Mouse (Mus musculus) thymus, postnatal 0 days (tissue): ENCODE results near the gene Agrn. TPM values are rescaled to one million over a fixed set of nuclear protein-coding genes. Genes with fewer than 3 reads are reported as not detected.
A peak's percentile ranks its signal among the peaks of the same experiment; 100 is the strongest.

Experiments used
- DNase-seq: peaks from one replicate; pipeline ENCODE4 v3.0.0-alpha.2; 2015; ENCODE audit warnings: low spot score
- polyA plus RNA-seq: library from polyadenylated mRNA; unstranded; fragments of >200 nt; fragmentation: Nextera tagmentation; extraction: Ambion mirVana; gene quantifications from 2 replicates; pipeline ENCODE4 v1.2.1, GENCODE M21; 2015

Gene Agrn
- 10.4 and 11.6 TPM in 2 replicates for polyA plus RNA-seq

DNA sequence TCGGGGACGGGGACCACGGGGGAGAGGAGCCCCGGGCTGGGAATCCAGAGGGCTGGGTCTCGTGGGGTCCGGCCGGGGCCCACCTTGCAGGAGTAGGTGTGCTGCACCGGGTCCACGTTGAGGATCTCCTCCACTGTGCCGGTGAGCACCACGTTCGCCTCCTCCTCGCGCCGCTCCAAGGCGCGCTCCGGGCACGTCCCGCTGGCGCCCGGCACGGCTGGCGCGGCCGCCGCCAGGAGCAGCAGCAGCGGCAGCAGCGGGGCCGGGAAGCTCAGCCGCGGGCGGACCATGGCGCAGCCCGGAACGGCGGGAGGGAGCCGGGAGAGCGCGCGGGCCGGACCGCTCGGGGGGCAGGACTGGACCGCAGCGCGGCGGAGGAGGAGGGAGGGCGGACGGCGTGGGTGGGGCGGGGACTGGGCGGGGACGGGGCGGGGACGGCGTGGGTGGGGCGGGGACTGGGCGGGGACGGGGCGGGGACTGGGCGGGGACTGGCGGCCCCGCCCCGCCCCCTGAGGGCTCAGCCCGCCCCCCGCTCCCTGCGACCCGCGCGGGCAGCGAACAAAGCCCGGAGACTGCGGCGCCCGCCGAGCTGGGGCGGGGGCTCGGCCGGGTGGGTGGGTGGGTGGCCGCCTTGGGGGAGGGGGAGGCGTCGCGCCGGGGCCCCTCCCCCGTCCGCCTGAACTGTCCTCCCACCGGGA, at the start of gene Agrn:
Gene Agrn (minus strand): TSS at position 358 of the 698 bp plus-strand sequence.
- peak; percentile 67 for DNase-seq

DNA sequence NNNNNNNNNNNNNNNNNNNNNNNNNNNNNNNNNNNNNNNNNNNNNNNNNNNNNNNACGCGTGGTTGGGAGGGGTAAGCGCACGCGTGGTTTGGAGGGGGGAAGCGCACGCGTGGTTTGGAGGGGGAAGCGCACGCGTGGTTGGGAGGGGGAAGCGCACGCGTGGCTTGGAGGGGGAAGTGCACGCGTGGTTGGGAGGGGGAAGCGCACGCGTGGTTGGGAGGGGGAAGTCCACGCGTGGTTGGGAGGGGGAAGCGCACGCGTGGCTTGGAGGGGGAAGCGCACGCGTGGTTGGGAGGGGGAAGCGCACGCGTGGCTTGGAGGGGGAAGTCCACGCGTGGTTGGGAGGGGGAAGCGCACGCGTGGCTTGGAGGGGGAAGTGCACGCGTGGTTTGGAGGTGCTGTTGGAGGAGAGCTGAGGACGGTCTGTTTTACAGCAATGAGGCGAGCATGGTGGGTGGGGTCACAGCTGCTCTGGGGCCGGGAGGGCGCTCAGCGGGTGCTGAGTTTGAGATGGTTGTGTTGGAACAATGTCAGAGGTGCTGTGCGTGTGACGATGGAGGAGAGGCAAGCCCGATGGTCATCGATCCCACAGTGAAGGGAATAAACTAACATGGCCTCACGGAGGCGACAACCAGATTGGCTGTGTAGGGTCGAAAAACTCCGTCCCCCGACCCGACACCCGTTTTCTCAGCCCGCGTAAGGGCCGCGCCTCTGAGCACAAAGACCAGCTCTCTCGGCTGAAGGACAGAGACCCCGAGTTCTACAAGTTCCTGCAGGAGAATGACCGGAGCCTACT, 39.6 kb upstream of the Agrn start:
- peak; percentile 28 for DNase-seq

DNA sequence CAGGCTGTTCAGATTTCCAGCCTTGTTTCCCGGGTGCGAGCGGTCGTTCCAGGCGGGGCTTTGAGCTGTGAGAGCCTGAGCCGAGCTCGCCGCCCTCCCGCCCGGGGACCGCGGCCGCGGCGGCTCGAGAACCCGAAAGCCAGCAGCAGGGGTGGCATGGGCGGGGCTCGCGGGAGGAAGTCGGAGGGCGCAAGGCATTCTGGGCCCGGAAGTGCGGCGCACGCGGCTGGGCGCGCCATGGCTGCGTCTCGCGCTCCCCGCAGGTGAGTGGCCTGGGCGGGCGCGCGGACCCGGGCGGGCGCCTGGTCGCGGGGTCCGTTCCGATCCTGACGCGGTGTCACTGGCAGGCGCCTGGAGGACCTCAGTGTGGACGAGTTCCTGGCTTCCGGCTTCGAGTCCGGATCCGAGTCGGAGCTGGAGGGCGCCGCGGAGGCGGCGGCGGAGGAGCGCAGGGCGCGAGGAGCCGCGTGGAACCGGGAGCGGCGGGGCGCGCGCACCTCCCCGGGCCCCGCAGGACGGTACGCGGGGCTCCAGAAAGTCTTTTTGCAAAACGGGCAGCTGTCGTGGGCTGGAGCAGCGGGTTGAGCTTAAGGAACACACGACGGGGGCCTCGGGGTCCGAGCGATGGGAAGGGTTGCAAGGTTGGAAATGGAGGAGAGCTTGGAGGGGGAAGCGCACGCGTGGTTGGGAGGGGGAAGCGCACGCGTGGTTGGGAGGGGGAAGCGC, 38.7 kb upstream of the Agrn start, which contains the start of gene Noc2l:
Gene Noc2l (plus strand): TSS at position 203 of the 726 bp plus-strand sequence.
- peak; percentile 93 for DNase-seq

DNA sequence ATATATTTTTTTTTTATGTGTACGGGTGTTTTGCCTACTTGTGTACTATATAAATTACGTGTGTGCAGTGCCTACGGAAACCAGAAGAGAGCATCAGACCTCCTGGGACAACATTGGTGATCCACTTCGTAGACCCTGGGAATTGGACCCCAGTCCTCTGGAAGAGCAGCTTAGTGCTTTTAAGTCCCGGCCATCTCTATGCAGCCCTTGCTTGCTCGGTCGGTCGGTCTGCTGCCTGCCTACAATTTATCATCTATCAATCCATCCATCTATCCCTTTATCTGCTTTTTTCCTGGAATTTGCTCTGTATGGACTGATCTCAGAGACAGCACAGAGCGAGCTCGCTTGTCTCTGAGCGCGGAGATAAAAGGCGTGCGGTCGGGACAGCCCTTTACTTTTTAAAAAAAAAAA, 38.1 kb upstream of the Agrn start:
- no peak for DNase-seq

DNA sequence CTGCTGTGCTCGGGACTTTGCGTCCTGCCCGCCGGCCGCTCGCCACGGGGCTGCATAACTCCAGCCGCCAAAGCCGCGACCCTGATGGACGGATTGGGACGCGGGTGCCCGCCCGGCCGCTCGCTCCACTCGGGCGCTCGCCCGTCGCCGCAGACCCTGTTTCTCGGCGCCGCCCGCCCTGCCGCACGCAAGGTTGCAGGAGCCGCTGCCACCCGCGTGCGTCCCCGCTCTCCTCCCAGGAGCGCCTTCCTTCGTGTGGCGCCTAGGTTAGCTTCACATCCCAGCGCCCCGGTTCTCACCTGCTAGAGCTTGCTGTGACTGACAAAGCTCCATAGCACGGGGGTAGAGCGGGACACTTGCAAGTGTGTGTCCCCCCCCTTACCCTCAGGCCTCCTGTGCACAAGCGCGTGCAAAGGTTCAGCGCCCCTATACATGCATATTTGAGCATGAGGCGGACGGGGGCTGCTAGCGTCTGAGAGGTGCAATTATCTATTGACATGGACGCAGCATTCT, 37.5 kb upstream of the Agrn start, which contains the start of gene Plekhn1:
Gene Plekhn1 (minus strand): TSS at position 157 of the 513 bp plus-strand sequence.
- DNase-seq = peak; percentile 74

DNA sequence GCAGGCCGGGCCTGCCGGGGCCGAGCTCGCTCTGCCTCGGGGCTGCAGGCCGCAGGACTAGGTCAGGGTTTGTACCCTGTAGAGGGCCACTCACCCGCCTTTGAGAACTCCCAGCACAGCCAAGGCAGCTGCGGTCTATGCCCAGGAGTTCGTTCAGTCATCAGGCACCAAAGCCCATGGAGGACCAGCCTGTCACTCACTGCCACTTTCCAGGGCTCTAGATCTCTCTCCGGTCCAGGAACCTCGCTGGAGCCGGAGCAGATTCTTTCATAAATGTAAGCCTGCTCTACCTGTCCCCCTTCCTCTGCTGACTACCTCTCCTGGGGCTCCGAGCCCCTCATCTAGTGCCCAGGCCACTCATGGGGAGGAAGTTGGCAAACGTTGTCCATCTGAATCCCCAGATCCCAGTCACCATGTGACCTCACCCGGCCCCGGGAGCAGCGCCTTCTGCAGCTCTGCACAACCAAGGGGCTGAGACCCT, 36.8 kb upstream of the Agrn start:
- DNase-seq = no peak

DNA sequence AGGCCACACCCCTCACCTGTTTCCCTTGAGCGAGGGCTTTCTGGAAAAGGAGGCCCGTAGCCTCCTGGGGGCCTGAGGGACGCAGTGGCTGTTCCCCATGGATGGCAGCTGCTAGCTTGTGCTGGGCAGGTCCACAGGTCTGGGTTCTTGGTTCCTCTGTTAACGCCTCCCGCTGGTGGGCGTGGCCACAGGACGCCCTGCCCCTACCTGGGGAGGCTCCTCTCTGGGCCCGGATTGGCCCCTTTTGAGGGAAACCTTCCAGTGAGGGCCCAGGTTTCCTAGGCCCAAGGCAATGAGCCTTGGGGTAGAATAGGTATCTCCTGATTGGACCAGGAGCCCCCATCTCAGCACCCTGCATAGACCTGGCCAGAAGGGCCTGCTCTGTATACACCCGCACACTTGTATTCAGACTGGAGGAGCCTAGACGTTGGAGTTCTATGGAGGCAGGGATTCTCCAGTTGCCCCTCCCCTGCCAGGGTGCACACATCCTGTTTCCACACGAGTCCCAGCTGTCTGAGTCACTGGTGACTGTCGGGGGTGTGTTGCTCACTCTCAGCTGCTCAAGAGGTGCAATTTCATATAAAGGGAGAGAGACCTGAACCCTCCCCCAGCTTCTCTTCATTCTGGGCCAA, 31.2 kb upstream of the Agrn start:
- DNase-seq = no peak

DNA sequence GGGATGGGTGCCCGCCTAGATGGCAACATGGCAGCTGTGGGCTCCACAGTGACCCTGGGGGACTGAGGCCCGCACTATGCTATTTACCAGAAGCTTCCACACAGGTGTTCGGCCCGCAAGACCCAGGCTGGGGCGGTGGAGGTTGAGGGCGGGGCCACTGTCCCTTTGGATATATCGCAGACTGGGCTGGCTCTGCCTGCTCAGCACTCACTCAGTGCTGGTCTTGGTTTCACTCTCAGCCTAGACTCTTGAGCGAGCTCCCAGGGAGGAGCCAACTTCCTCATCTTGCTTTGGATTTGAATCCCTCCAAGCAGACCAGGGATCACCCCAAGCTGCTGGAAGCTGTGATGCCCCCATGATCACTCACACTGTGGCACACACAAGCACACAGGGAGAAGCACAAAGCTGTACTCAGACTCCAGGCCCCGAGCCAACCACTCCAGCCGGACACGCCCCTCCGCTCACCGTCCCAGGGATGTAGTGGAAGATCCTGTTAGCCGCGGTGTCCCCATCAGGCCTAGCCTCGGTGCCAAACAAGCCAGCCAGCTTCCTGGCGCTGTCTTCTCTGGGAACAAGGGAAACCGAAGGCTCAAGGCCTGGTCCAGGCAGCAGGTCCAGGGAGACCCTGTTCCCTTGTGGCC, 30.6 kb upstream of the Agrn start:
- DNase-seq = no peak

DNA sequence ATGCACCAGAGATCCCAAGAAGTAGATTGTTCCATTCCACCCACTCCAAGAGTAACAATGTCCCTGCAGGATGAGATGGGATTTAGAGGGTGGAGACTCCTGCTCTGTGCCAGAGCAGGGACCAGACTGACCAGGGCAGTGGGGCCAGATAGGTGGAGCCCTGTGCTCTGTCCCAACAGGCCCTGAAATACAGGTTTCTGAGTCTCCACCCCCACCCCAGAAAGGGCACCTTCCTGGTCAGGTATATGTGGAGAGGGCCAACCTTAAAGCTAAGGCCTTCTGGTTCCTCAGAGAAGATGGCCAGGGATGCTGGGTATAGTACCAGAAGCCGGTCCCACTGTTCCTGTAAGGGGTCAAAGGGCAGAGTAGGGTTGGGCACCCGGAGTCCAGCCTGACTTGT, 27.0 kb upstream of the Agrn start:
- no peak for DNase-seq

DNA sequence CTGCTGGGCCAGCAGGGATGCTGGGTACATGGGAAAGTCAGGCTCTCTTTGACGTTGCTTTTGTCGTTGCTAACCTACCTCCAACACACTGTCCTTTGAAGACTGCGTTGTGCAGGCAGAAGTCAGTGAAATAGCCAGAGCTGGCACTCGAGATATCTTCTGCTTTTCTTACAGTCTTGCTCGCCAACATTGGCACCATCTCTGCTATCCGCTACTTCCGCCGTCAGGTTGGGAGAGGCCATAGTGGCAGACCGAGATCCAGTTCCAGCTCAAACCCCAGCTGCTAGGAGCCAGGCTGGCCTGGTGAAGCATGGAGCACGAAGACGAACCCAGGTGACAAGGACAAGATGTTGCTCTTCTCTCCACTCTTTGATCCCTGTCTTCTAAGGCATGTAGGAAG, 22.6 kb upstream of the Agrn start:
- no peak for DNase-seq

DNA sequence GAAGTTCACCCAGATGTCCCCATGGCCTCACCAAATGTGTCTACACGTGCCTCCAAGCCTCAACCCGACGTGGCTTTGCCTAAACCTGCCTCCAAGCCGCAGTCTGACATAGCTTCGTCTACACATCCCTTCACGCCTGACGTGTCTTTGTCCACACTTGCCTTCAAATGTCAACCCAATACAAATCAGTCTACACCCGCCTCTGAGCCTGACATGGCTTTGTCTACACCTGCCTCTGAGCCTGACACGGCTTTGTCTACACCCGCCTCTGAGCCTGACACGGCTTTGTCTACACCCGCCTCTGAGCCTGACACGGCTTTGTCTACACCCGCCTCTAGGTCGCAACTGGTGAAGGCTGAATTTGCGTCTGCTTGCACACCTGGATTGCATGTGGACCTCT, 20.6 kb upstream of the Agrn start:
- no peak for DNase-seq

DNA sequence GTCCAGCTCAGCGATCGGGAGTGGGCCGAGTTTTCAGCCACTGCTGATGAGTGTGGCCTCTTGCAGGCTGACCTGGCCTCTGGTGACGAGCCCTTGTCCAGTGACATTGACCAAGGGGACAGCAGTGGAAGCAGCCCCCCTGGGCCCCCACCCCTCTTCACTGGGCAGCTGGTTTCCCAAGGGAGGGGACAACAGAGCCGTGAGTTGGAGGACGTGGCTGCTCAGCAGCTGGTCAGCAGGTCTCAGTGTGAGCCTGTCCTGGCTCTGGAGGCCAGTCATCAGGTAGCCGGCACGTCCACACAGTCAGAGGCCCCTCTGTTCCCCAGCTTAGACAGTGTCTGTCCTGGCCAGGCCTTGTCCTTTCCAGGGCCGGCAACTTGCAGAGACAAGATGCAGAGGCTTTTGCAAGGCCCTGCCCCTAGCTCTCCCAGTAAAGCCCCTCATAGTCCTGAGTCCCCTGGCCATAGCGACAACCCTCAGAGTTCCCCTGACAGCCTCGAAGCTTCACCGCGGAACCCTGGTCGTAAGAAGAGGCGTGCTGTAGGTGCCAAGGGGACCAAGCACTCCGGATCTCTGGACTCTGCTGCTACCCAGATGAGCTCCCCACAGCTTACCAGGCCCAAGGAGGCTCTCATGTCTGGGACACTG, 19.9 kb upstream of the Agrn start:
- no peak for DNase-seq

DNA sequence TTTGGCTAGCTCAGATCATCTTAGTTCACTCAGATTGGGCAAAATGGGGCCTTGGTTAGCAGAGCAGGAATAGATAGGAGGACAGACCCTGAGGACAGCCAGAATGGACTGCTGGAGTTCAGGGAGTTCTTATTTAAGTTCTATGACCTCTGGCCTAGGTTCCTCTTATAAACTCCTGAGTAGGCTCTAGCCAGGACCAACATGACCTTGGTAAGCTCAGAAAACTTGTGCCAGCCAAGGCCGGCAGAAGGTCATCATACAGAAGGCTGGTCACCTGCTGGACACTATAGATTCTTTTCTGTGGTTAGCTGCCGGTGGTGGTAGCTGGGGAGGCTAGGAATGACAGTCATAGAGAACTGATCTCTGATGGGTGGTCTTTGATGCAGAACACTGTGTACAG, 18.9 kb upstream of the Agrn start:
- DNase-seq = no peak

DNA sequence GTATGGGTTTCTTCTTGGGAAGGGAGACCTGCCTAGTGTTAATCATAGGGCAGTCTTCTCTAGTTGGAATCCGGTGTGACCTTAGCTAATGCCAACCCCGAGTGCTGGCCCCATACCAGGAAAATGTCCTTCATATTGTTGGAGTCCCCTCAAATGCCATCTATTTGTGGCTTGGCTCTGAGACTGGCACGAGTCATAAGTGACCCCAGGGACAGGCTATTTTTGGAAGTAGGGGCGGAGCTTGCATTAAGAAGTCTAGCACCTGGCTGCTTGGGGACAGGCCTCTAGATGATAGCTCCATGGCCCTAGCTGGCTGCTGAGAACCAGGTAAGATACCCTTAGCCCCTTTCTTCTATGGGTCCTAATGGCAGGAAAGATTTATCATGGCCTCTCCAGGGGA, 18.4 kb upstream of the Agrn start, which contains the start of gene Perm1:
Gene Perm1 (plus strand): TSS at position 220 of the 400 bp plus-strand sequence.
- DNase-seq = no peak

DNA sequence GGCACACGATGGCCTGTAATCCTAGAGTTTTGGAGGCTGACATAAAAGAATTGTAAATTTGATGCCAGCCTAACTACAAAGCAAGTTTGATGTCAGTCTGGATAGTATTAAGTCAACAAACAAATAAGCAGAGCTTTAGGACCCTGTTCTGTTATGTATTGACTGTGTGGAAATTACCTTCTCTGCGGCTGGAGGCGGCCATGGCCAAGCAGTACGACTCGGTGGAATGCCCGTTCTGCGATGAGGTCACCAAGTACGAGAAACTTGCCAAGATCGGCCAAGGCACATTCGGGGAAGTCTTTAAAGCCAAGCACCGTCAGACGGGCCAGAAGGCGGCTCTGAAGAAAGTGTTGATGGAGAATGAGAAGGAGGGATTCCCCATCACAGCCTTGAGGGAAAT, 15.8 kb upstream of the Agrn start:
- DNase-seq = no peak

DNA sequence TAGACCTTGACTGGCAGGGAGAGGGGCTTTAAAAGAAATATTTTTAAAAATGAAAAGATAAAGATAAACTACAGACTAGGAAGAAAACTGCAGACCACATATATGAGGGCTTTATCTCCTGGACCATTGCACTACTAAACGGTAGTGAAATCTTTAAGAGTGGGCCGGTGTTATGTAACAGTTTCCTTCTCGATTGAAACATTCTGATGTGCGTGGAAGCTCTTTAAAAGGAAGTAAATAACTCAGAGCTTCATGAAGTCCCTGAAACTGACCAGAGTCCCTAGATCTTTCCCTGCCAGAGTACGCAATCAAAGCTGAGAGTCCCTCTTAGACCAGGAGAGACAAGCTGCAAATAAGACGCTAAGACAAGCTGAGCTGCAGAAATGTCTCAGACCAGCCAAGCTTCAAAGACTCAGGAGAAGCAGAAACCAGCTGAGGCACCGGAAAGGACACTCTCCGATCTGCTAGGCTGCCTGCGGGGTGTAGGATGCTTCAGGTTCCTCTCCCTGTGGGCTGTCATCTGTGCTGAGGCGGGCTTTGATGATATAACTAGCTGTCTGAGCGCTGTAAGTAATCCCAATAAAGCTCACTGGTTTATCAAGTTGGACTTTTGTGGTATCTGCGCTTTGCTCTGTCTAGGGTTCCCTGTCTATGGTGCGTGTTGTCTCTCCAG, 12.8 kb upstream of the Agrn start:
- no peak for DNase-seq

DNA sequence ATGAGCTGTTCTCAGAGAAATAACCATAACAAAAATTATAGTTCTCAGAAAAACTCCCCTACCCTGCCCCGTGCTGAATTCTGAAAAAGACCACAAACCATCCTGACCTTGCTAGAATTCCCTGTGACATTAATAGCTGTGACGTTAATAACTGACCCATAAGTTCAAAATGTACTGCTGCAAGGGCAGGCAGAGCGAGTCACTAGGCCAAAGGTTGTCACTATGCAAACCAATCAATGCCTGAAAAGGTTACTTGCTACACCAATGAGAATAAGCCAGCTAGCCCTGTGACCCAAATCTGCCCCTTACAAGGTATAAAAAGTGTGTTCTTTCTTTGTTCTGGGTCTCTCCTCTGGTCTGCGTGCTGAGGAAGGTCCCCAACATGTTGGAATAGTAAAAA, 11.6 kb upstream of the Agrn start:
- no peak for DNase-seq

DNA sequence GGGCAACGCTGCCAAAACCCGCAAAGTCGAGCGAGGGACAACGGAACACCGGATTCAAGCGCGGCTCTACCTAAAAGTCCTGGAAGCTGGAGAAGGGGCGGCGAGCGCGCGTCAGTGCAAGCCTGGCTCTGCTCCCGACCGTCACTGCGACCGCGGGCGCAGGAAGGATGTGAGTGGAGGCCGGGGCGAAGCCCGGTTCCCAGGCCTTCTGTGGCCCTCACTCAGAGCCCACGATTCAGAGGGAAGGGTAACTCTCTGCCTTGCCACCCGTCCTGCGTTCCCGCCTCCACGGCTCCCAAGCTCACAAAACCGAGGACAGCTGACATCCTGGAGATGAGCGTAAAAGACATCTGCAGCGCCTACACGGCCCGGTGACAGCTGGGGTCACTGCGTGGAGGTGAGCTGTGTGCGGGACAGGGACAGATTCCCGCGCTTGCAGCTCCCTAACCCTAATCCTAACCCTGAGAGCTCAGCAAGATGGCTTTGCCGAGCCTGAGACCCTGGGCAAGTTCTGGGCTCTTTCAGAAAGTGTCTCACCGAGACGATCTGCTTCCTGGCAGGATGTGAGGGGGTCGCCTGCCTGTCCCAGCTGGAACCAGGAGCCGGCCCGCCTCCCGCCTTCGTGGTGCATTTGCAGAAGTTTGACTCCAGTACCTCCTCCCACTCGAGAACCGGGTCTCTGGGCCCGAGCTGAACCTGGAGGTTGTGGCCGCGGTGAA, 6.3 kb upstream of the Agrn start:
- peak; percentile 56 for DNase-seq

DNA sequence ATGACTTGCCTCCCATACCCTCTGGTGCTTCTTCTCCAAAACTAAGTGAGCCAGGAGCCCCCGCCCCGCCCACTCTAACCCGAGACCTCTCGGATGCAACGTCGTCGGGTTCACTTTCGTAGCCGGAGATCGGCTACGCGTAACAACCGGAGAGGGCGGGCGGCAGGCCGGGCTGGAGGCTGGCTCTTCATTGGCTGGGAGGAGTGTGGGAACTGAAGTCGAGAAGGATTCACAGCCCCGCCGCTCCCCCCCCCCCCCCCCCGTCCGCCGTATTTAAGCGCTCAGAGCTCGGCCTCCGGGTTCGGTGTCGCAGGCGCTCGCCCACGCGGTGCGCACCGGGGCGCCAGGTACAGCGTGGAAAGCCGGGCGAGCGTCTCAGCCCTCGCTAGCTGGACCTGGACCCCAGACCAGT, 5.7 kb upstream of the Agrn start, which contains the start of gene AW011738:
Gene AW011738 (plus strand): TSS at position 304 of the 412 bp plus-strand sequence.
- peak; percentile 86 for DNase-seq
